Mouse (Mus musculus) ovary, postnatal 10 days (tissue): Measurements from ENCODE around the gene Olfr1204.

Experiments used
- DNase-seq: peaks from one replicate; pipeline ENCODE4 v3.0.0; 2022; ENCODE audit warnings: low spot score

Olfr1204 gene

DNA sequence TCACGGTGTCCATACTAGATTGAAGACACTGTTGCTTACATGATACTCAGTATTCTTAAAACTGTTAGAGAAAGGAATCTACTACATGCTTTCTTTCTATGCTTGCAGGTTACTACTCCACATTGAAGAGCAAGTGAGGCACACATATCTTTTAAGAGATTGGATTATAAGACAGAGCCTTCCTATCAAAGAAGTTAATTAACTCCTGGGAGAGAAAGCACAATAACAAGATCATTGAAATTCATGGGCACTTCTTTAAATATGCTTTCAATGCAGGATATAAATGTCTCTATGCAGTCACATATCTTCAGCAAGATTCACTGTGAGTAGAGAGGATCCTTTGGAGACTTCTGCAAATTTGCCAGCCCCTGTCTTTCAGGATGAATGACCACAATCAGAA lies at the start of gene Olfr1204:
Gene Olfr1204, plus strand, starts transcription at position 301 of the 400 bp plus-strand sequence.
- DNase-seq: no peak

DNA sequence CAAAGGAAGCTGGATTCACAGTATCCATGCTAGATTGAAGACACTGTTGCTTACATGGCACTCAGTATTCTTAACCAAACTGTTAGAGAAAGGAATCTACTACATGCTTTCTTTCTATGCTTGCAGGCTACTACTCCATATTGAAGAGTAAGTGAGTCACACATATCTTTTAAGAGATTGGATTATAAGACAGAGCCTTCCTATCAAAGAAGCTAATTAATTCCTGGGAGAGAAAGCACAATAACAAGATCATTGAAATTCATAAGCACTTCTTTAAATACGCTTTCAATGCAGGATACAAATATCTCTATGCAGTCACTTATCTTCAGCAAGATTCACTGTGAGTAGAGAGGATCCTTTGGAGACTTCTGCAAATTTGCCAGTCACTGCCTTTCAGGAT lies 34.9 kb upstream of the Olfr1204 start, which contains the start of gene Olfr1202:
Gene Olfr1202, plus strand, starts transcription at position 301 of the 400 bp plus-strand sequence.
- no peak for DNase-seq

DNA sequence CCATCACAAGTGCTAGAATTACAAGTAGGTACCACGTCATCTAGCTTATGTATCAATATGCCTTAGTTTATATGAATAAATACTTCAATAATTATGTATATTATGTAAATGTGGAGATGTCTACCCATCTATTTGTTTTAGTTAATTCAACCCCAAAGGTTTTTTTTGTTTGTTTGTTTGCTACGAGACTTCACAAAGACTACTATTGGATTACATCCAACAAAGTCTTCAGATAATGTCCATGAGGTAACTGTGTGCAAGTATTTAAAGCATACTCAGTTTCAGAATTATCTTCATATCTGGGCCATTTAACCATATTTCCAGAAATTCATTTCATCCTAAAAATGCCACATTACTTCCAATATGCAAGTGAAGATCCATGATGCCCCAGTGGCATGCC lies 19.7 kb upstream of the Olfr1204 start, which contains the start of gene Olfr1205:
Gene Olfr1205, plus strand, starts transcription at position 301 of the 400 bp plus-strand sequence.
- DNase-seq: no peak

DNA sequence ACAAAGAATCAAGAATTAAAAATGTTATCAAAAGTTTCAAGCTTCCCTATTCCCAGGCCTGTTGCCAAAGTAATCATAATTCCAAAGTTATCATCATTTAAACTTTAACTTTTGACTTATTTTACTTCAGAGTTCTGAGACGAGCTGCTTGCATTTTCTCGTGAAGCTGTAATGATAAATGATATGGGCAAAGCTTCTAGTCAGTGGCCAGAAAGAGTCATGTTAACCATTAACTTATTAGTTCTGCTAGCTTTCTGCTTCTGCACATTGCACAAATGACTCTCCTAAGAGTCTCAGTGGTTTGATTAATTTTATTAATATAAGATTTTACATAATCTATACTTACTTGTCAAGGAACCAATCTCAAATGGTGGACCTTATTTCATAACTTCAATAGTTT lies 10.6 kb upstream of the Olfr1204 start:
- no peak for DNase-seq

DNA sequence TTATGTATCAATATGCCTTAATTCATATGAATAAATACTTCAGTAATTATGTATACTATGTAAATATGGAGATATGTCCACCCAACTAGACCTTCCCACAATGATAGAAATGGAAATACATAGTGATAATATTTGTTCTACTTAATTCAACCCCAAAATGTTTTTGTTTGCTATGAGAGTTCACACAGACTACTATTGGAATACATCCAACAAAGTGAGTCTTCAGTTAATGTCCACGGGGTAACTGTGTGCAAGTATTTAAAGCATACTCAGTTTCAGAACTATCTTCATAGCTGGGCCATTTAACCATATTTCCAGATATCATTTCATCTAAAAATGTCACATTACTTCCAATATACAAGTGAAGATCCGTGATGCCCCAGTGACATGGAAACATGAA lies 13.8 kb downstream of the Olfr1204 start, which contains the start of gene Olfr1206:
Gene Olfr1206, plus strand, starts transcription at position 301 of the 400 bp plus-strand sequence.
- no peak for DNase-seq

DNA sequence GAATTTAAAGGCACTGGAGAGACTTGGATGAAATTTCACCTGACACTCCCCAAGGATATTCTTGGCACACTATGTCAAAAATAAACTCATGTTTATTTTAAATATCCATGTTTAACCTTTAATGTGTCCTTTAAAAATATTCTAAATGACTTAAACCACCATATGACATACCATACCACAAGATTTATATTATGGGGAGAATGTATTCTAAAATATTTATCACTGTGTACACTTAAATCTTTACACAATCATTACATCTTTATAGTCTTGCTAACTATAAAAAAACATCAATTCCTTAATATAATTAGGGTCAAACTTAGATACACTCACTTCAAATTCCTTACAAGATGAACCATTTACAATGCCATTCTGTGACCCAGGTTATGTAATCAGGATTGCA lies 53.1 kb downstream of the Olfr1204 start, which contains the start of gene Olfr1208:
Gene Olfr1208, minus strand, starts transcription at position 101 of the 400 bp plus-strand sequence.
- no peak for DNase-seq
